Mouse (Mus musculus): ENCODE results near the gene Atp6v0b.

- no peak for TF ChIP-seq CTCF (IDR thresholded peaks at IDR 0.05; ENCODE audit: low read depth)
- no peak for TF ChIP-seq EP300 (optimal IDR thresholded peaks at IDR 0.05)
Observed at GRCm38 (mm10) chr4:117835531-117836111, 51.5 kb downstream of the Atp6v0b start.
